ENCODE assay signal across 12 mouse cellular contexts in the genomic region with DNA sequence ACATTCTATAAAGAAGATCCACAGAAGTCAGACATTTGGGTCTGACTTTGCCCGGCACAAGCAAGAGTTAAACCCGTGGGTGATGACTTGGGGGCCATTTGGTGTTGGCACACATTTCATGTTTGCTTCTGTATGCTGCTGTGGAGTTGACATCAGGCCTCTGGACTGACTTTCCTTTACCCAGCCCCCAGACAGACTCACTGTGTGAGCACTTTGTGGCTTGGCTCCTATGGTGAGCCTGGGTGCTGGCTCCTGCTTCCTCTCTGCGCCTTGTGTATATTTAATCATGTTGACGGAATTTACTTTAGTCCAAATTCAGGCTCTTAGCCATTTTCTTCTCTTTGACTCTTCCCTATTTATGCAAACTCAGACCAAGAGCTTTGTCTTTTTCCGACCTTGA.
DNase-seq lines count a peak whose midpoint lies in the region; ATAC-seq and TF ChIP-seq lines count a peak whose summit lies in the region.
"Had no signal": no experiment of that assay in that cellular context is flagged by ENCODE, and none has a peak within 500 bp of the region (broad histone marks: within the 10 kb centered on the region; RNA-seq: fewer than 3 reads in every experiment).

No protein-coding gene starts in this region.

- no peaks in the 10 kb centered on the region for H3K36me3 ChIP-seq in lung, embryonic 14.5 days (ENCODE audit: insufficient read depth)
- no peaks in the 10 kb centered on the region for H3K36me3 ChIP-seq in small intestine, adult 2 months (ENCODE audit: control insufficient read depth, insufficient read depth, low read length)
- H3K36me3 ChIP-seq: hindbrain, embryonic 12.5 days; neural tube, embryonic 15.5 days had no signal

- peak; percentile 72; the same call in 1 of the 2 replicates for ATAC-seq in lung, embryonic 14.5 days (ENCODE audit: insufficient read depth)

- H3K9ac ChIP-seq in lung, embryonic 14.5 days: no peak overlapping the region
- H3K9ac ChIP-seq: hindbrain, embryonic 12.5 days; neural tube, embryonic 15.5 days had no signal

- H3K27me3 ChIP-seq in lung, embryonic 14.5 days (ENCODE audit: insufficient read depth, low read length): no peaks in the 10 kb centered on the region
- no peaks in the 10 kb centered on the region for H3K27me3 ChIP-seq in small intestine, adult 2 months (ENCODE audit: control insufficient read depth, insufficient read depth, low read length)
- H3K27me3 ChIP-seq: hindbrain, embryonic 12.5 days; neural tube, embryonic 15.5 days had no signal

- DNase-seq in lung, embryonic 14.5 days: peak; percentile 51
- no peak for DNase-seq in lung, adult 2 months
- DNase-seq in adrenal gland, adult 8-10 months: no peak
- DNase-seq in adrenal gland, postnatal 36 days: no peak
- DNase-seq: adrenal gland, postnatal 10 days had no signal

- no peaks in the 10 kb centered on the region for H3K4me1 ChIP-seq in lung, embryonic 14.5 days (ENCODE audit: insufficient read depth)
- H3K4me1 ChIP-seq in lung, adult 2 months (ENCODE audit: control insufficient read depth, insufficient read depth, low read length): no peaks in the 10 kb centered on the region
- peaks cover 50% of the 10 kb centered on the region for H3K4me1 ChIP-seq in bone marrow macrophage, adult 2 months (ENCODE audit: control insufficient read depth, insufficient read depth, low read length)
- H3K4me1 ChIP-seq in embryonic fibroblast, embryonic 13.5 days (ENCODE audit: control insufficient read depth, insufficient read depth, low read length): no peaks in the 10 kb centered on the region
- H3K4me1 ChIP-seq in small intestine, adult 2 months (ENCODE audit: control insufficient read depth, insufficient read depth, insufficient read length, low read length): no peaks in the 10 kb centered on the region
- H3K4me1 ChIP-seq: hindbrain, embryonic 12.5 days; neural tube, embryonic 15.5 days had no signal

- WGBS in lung, embryonic 14.5 days: 47% methylated on average over 5 of the region's 5 CpGs
- 45% methylated on average over 5 of the region's 5 CpGs for WGBS in lung, adult 2 months
- WGBS in small intestine, adult 2 months: 64% methylated on average over 5 of the region's 5 CpGs

- no peak for TF ChIP-seq POLR2A in lung, adult 2 months (IDR thresholded peaks at IDR 0.05; ENCODE audit: borderline replicate concordance, extremely low read depth, low read depth, low read length)
- no peak for TF ChIP-seq POLR2A in bone marrow macrophage, adult 2 months (IDR thresholded peaks at IDR 0.05; ENCODE audit: borderline replicate concordance, low read depth, low read length)
- no peak for TF ChIP-seq POLR2A in embryonic fibroblast, embryonic 13.5 days (IDR thresholded peaks at IDR 0.05; ENCODE audit: low read depth, low read length)
- no peak for TF ChIP-seq POLR2A in small intestine, adult 2 months (IDR thresholded peaks at IDR 0.05; ENCODE audit: low read depth, low read length)

- H3K9me3 ChIP-seq in lung, embryonic 14.5 days (ENCODE audit: low read depth, low read length): no peaks in the 10 kb centered on the region
- H3K9me3 ChIP-seq: hindbrain, embryonic 12.5 days; neural tube, embryonic 15.5 days had no signal

- no peak for TF ChIP-seq CTCF in lung, embryonic 14.5 days (IDR thresholded peaks at IDR 0.05; ENCODE audit: low read depth)
- TF ChIP-seq CTCF in lung, adult 2 months (IDR thresholded peaks at IDR 0.05; ENCODE audit: insufficient read depth, low read length): no peak
- TF ChIP-seq CTCF in bone marrow macrophage, adult 2 months (IDR thresholded peaks at IDR 0.05; ENCODE audit: low read depth, low read length): no peak
- no peak for TF ChIP-seq CTCF in embryonic fibroblast, embryonic 13.5 days (IDR thresholded peaks at IDR 0.05; ENCODE audit: borderline replicate concordance, insufficient read depth, low read length)
- no peak for TF ChIP-seq CTCF in small intestine, adult 2 months (IDR thresholded peaks at IDR 0.05; ENCODE audit: extremely low read depth, insufficient read length, insufficient replicate concordance, low read depth, low read length)

- H3K4me3 ChIP-seq in lung, embryonic 14.5 days (ENCODE audit: low read depth, low read length): no peak overlapping the region
- H3K4me3 ChIP-seq in lung, adult 2 months (replicated peaks; ENCODE audit: extremely low read depth, low read depth, low read length): no peak overlapping the region
- H3K4me3 ChIP-seq in bone marrow macrophage, adult 2 months (ENCODE audit: insufficient read depth, low read length): no peak overlapping the region
- H3K4me3 ChIP-seq in embryonic fibroblast, embryonic 13.5 days (ENCODE audit: insufficient read depth, low read length): no peak overlapping the region
- H3K4me3 ChIP-seq in small intestine, adult 2 months (ENCODE audit: low read depth, low read length): no peak overlapping the region
- H3K4me3 ChIP-seq: erythroblast, embryonic 14.5 days; heart, adult 2 months; hindbrain, embryonic 12.5 days; neural tube, embryonic 15.5 days had no signal

- H3K4me2 ChIP-seq in lung, embryonic 14.5 days: no peak overlapping the region
- H3K4me2 ChIP-seq: hindbrain, embryonic 12.5 days; neural tube, embryonic 15.5 days had no signal

- no peak overlapping the region for H3K27ac ChIP-seq in lung, embryonic 14.5 days (ENCODE audit: low read depth)
- H3K27ac ChIP-seq in bone marrow macrophage, adult 2 months (ENCODE audit: insufficient read depth, low read depth, low read length): peak overlapping the region; percentile 53
- peak overlapping the region; percentile 8 for H3K27ac ChIP-seq in embryonic fibroblast, embryonic 13.5 days (ENCODE audit: insufficient read depth, low read length)
- H3K27ac ChIP-seq in small intestine, adult 2 months (ENCODE audit: insufficient read depth, low read depth, low read length): peak overlapping the region; percentile 57; the same call in 1 of the 2 replicates
- H3K27ac ChIP-seq: heart, adult 2 months; hindbrain, embryonic 12.5 days; neural tube, embryonic 15.5 days had no signal
